Mouse (Mus musculus): ENCODE data around the gene Wdr77. TPM values are rescaled to one million over a fixed set of nuclear protein-coding genes. Genes with fewer than 3 reads are reported as not detected.
"Not testable (repeated sequence)": the region's sequence is repeated elsewhere in the genome, so short reads cannot be mapped to it uniquely, and the experiment has no call there.

Wdr77 gene
- polyA plus RNA-seq (2014; fragmentation: Nextera tagmentation; extraction: Ambion mirVana): 83.4 and 91.9 TPM in 2 replicates

DNA sequence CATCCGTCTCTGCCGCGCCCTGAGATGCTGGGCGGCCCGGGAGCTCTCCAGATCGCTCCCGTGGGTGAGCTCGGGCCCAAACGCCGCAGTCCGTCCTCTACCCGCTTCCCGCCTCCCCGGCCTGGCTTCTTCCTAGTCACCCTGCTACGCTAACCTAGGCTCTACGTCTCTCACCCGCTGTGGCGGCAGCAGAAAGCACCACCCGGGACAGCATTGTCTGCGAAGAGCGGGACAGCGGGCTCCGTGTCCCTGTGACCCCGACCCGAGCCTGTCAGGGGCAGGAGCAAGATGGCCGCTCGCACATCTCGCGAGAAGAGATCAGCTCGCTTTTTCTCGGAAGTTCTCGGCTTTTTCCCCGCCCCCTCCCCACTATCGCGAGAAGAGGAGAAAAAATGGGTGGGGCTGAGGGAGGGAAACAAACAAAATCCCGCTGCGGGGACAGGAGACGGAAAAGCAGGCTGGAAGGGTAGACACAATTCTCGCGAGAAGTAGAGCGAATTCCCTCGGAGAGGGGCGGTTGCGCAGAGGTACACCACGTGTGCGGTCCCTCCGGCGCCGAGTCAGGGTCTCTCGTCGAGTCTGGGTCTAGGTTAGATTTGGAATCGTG is at the start of gene Wdr77:
TSS of gene Wdr77 (plus strand) at position 396 of the 607 bp plus-strand sequence.
- Histone ChIP-seq H3K27ac (replicated peaks in 1 of 2; ENCODE audit: control insufficient read depth in 1 of 2, insufficient read depth in 1 of 2, low read depth in 2 of 2, low read length in 2 of 2) (peak within 1 kb of the TSS; percentile 89 to 96), H3K4me3 (ENCODE audit: control insufficient read depth in 1 of 2, insufficient read depth in 1 of 2, low read depth in 1 of 2, low read length in 2 of 2) (peak within 1 kb of the TSS; percentile 89 to 91), H3K36me3 (ENCODE audit: control insufficient read depth, insufficient read depth, low read length) (peaks cover 71% of the 10 kb centered on the region), H3K4me2 (ENCODE audit: low read length) (peak within 1 kb of the TSS; percentile 93), H3K9ac (ENCODE audit: low read length) (peak within 1 kb of the TSS; percentile 99), H3K27me3 (ENCODE audit: control insufficient read depth, insufficient read depth, low read length) (no peaks in the 10 kb centered on the region), H3K4me1 (ENCODE audit: control insufficient read depth in 2 of 2, insufficient read depth in 2 of 2, low read length in 2 of 2) (peaks cover 0 to 31% of the 10 kb centered on the region in 2 experiments; a peak in 2 of 4 replicates), H3K9me3 (ENCODE audit: control insufficient read depth, low read length) (no peaks in the 10 kb centered on the region)
- peak; percentile 95 for ATAC-seq (ENCODE audit: insufficient number of reproducible peaks, insufficient read depth, low FRiP score, low read depth)
- WGBS: under 1% methylated on average over 52 of the region's 52 CpGs

DNA sequence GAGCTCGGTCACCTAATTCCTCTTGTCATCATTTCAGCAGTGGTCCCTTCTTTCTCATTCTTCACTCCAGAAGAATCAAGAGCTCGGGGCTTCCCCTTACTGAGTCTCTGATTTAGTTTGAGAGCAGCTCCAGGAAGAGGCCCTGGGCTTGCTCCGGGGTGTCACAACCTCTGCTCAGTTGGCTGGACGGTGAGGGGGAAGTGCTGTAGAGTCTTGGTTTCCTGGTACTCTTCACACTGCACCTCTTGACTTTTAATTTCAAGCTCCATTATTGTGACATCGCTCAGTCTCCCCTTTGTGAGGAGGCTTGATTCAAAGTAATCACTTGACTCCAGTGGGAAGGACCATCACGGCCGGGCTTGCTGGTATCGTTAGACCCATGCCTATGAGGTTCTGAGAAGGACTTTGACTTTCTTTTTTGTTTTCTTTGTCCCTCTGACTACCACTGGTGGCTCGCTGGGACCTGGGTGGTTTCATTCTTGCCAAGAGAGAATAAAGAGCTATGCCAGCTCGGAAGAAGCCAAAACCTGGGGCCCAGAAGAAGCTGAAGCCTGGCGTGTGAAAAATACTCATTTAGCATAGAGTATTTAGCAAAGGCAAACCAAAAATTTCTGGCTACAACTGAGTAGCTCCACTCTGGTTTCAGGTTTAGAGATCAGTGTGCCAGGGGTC is 48.5 kb upstream of the Wdr77 start:
- H3K9me3 ChIP-seq (ENCODE audit: control insufficient read depth, low read length): no peaks in the 10 kb centered on the region
- H3K27me3 ChIP-seq (ENCODE audit: control insufficient read depth, insufficient read depth, low read length): peaks cover 4% of the 10 kb centered on the region; the same call in 1 of the 2 replicates
- peaks cover 9 to 20% of the 10 kb centered on the region in 2 experiments for H3K4me1 ChIP-seq (ENCODE audit: control insufficient read depth in 2 of 2, insufficient read depth in 2 of 2, low read length in 2 of 2)
- H3K27ac ChIP-seq (replicated peaks in 1 of 2; ENCODE audit: control insufficient read depth in 1 of 2, insufficient read depth in 1 of 2, low read depth in 2 of 2, low read length in 2 of 2): no peak overlapping the region
- no peak overlapping the region for H3K4me3 ChIP-seq (ENCODE audit: control insufficient read depth in 1 of 2, insufficient read depth in 1 of 2, low read depth in 1 of 2, low read length in 2 of 2)
- no peak overlapping the region for H3K4me2 ChIP-seq (ENCODE audit: low read length)
- 68% methylated on average over 11 of the region's 11 CpGs for WGBS
- H3K9ac ChIP-seq (ENCODE audit: low read length): no peak overlapping the region
- no peak for ATAC-seq (ENCODE audit: insufficient number of reproducible peaks, insufficient read depth, low FRiP score, low read depth)
- no peaks in the 10 kb centered on the region for H3K36me3 ChIP-seq (ENCODE audit: control insufficient read depth, insufficient read depth, low read length)

DNA sequence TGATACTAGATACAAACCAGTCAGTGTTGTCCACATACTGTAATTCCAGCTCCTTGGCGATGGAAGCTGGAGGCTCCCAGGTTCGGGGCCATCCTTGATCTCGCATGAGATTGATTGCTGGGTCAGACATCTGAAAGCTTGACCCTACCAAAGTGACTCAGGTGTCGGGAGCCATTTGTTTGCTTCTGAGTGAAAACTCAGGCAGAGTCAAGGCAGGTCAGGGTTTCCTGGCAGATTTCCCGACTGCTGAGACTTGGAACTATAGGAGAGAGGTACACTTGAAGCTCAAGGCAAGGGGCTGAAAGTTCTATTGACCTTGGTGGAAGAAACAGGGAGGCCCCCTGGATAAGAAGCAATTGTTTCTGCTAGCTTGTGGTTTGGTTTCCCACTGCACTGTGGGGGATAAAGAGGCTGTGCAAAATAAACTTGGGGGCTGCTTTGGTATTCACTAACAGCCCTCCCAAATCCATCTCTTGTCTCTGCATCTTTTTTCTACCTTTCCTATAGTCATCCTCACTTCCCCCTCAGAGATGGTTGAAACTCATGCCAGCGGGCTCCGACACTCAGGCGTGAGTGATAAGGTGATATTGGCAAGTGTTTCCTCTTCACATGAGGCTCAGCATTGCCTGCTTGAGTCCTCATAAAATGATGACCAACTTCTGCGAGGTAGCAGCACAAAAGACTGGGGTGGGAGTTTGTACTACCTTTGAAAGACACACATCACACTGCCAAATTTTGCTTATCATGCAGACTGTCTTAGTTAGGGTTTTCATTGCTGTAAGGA is 46.9 kb upstream of the Wdr77 start:
- Histone ChIP-seq H3K36me3 (ENCODE audit: control insufficient read depth, insufficient read depth, low read length) (no peaks in the 10 kb centered on the region), H3K4me1 (ENCODE audit: control insufficient read depth in 2 of 2, insufficient read depth in 2 of 2, low read length in 2 of 2) (peaks cover 9 to 20% of the 10 kb centered on the region in 2 experiments), H3K4me3 (ENCODE audit: control insufficient read depth in 1 of 2, insufficient read depth in 1 of 2, low read depth in 1 of 2, low read length in 2 of 2) (no peak overlapping the region), H3K4me2 (ENCODE audit: low read length) (no peak overlapping the region), H3K9ac (ENCODE audit: low read length) (no peak overlapping the region), H3K27me3 (ENCODE audit: control insufficient read depth, insufficient read depth, low read length) (peaks cover 4% of the 10 kb centered on the region; the same call in 1 of the 2 replicates), H3K9me3 (ENCODE audit: control insufficient read depth, low read length) (no peaks in the 10 kb centered on the region), H3K27ac (replicated peaks in 1 of 2; ENCODE audit: control insufficient read depth in 1 of 2, insufficient read depth in 1 of 2, low read depth in 2 of 2, low read length in 2 of 2) (no peak overlapping the region)
- 55% methylated on average over 9 of the region's 9 CpGs for WGBS
- no peak for ATAC-seq (ENCODE audit: insufficient number of reproducible peaks, insufficient read depth, low FRiP score, low read depth)

DNA sequence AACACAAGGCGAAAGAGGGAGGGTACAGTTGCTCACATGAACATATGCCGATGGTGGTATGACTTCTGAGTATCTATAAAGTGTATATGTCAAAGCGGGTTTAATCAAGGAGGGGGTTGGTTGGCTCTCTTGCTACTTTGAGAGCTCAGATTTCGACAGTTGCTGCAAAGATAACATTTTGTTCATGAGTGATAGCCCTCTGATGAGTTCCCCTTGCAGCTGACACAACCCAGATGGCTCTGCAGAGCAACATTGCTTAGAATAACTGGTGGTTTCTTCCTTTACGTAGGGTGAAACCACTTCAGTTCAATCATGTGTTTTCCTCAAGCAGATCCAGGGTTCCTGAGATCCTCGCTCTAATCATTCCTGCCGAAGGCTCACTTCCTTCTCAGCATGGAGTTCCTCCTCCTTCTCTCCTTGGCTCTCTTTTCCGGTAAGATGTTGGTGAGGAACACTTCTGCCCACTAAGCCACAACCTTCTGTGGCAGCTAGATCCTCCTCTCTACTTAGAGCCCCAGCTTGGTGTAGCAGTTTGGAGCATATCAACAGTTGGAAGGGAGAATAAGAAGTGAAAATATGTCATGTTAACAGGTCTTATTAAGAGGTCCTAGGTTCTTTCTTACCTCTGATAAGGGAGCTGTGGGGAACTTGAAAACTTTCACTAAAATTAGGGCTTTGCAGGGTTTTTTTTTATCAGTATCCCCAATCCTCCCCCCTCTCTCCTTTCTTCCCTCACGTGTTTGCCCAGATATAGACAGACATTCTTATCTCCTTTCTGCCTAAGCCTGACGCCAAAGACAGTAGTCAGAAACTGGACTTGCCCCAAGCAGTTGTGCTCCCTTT is 45.1 kb upstream of the Wdr77 start:
- WGBS: 9% methylated on average over 10 of the region's 10 CpGs
- H3K27me3 ChIP-seq (ENCODE audit: control insufficient read depth, insufficient read depth, low read length): peaks cover 4% of the 10 kb centered on the region; the same call in 1 of the 2 replicates
- ATAC-seq (ENCODE audit: insufficient number of reproducible peaks, insufficient read depth, low FRiP score, low read depth): 0 out of 2 replicates have a peak, but pooled peaks have one; percentile 12
- peak overlapping the region; percentile 26; the same call in 1 of the 2 replicates for H3K4me2 ChIP-seq (ENCODE audit: low read length)
- H3K4me3 ChIP-seq (ENCODE audit: control insufficient read depth in 1 of 2, insufficient read depth in 1 of 2, low read depth in 1 of 2, low read length in 2 of 2): no peak overlapping the region
- no peaks in the 10 kb centered on the region for H3K36me3 ChIP-seq (ENCODE audit: control insufficient read depth, insufficient read depth, low read length)
- 0 out of 4 replicates have a peak overlapping the region, but pooled peaks of 1 of the 2 experiments have one; percentile 0 for H3K27ac ChIP-seq (replicated peaks in 1 of 2; ENCODE audit: control insufficient read depth in 1 of 2, insufficient read depth in 1 of 2, low read depth in 2 of 2, low read length in 2 of 2)
- H3K9ac ChIP-seq (ENCODE audit: low read length): no peak overlapping the region
- no peaks in the 10 kb centered on the region for H3K9me3 ChIP-seq (ENCODE audit: control insufficient read depth, low read length)
- H3K4me1 ChIP-seq (ENCODE audit: control insufficient read depth in 2 of 2, insufficient read depth in 2 of 2, low read length in 2 of 2): peaks cover 4 to 14% of the 10 kb centered on the region in 2 experiments

DNA sequence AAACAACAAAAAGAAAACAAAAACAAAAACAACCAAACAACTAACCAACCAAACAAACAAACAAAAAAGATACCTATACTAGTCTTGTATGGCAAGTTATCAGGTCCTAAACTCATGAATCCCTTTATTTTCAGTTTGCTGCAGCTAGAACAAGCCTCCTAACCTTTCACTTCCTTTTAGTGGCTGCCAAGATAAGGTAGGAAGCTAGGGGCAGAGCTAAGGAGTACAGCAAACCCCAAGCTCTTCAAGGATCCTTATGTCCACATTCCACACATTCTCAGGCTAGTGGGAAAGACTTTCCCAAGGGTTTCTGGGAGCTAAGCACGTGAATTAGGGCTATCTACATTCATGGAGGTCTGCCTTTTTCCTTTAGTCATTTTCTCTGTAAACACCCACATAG is 43.9 kb upstream of the Wdr77 start:
- 28% methylated on average over 1 of the region's 1 CpGs for WGBS
- H3K9me3 ChIP-seq (ENCODE audit: control insufficient read depth, low read length): no peaks in the 10 kb centered on the region
- H3K4me1 ChIP-seq (ENCODE audit: control insufficient read depth in 2 of 2, insufficient read depth in 2 of 2, low read length in 2 of 2): peaks cover 4 to 14% of the 10 kb centered on the region in 2 experiments
- H3K9ac ChIP-seq (ENCODE audit: low read length): no peak overlapping the region
- H3K36me3 ChIP-seq (ENCODE audit: control insufficient read depth, insufficient read depth, low read length): no peaks in the 10 kb centered on the region
- no peak for ATAC-seq (ENCODE audit: insufficient number of reproducible peaks, insufficient read depth, low FRiP score, low read depth)
- peaks cover 4% of the 10 kb centered on the region; the same call in 1 of the 2 replicates for H3K27me3 ChIP-seq (ENCODE audit: control insufficient read depth, insufficient read depth, low read length)
- H3K4me3 ChIP-seq (ENCODE audit: control insufficient read depth in 1 of 2, insufficient read depth in 1 of 2, low read depth in 1 of 2, low read length in 2 of 2): no peak overlapping the region
- H3K4me2 ChIP-seq (ENCODE audit: low read length): no peak overlapping the region
- H3K27ac ChIP-seq (replicated peaks in 1 of 2; ENCODE audit: control insufficient read depth in 1 of 2, insufficient read depth in 1 of 2, low read depth in 2 of 2, low read length in 2 of 2): no peak overlapping the region

DNA sequence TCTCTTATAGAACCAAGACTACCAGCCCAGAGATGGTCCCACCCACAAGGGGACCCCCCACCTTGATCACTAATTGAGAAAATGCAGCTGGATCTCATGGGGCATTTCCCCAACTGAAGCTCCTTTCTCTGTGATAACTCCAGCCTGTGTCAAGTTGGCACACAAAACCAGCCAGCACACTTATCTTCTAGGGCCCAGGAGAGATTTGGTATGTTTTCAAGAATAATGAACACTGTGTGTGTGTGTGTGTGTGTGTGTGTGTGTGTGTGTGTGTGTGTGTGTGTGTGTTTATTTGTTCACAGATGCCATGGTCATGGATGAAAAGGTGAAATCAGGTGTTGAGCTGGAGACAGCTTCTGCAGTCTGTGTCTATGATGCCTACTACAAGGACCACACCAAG is 42.7 kb upstream of the Wdr77 start:
- H3K27ac ChIP-seq (replicated peaks in 1 of 2; ENCODE audit: control insufficient read depth in 1 of 2, insufficient read depth in 1 of 2, low read depth in 2 of 2, low read length in 2 of 2); H3K4me3 ChIP-seq (ENCODE audit: control insufficient read depth in 1 of 2, insufficient read depth in 1 of 2, low read depth in 1 of 2, low read length in 2 of 2); H3K36me3 ChIP-seq (ENCODE audit: control insufficient read depth, insufficient read depth, low read length); H3K27me3 ChIP-seq (ENCODE audit: control insufficient read depth, insufficient read depth, low read length); H3K9ac ChIP-seq (ENCODE audit: low read length); H3K4me2 ChIP-seq (ENCODE audit: low read length); H3K9me3 ChIP-seq (ENCODE audit: control insufficient read depth, low read length); ATAC-seq (ENCODE audit: insufficient number of reproducible peaks, insufficient read depth, low FRiP score, low read depth): not testable (repeated sequence)
- peaks cover 4 to 14% of the 10 kb centered on the region in 2 experiments for H3K4me1 ChIP-seq (ENCODE audit: control insufficient read depth in 2 of 2, insufficient read depth in 2 of 2, low read length in 2 of 2)

All from heart, embryonic 14.5 days (tissue).